Mouse (Mus musculus) erythroblast, embryonic 14.5 days (primary cell): ENCODE data around the gene Prc1. TPM values are rescaled to one million over a fixed set of nuclear protein-coding genes. Genes with fewer than 3 reads are reported as not detected.

Source experiments
- H3K27me3 ChIP-seq: 2 replicates; pipeline ENCODE4 v1.6.1; 2012; ENCODE audit warnings: inconsistent platforms; ENCODE audit not compliant: control insufficient read depth
- H3K36me3 ChIP-seq: 2 replicates; pipeline ENCODE4 v1.6.1; 2012; ENCODE audit warnings: mild to moderate bottlenecking, inconsistent platforms; ENCODE audit not compliant: control insufficient read depth
- H3K4me1 ChIP-seq: 2 replicates; pipeline ENCODE4 v1.6.1; 2012; ENCODE audit warnings: inconsistent platforms; ENCODE audit not compliant: control insufficient read depth
- H3K4me3 ChIP-seq: replicated peaks from 2 replicates; pipeline ENCODE3; 2012; ENCODE audit warnings: moderate library complexity, mild to moderate bottlenecking, inconsistent platforms
- H3K9me3 ChIP-seq: 2 replicates; pipeline ENCODE4 v1.6.1; 2012; ENCODE audit warnings: low read length, inconsistent platforms, mixed read lengths; ENCODE audit not compliant: control insufficient read depth
- GATA1 ChIP-seq: IDR thresholded peaks from 2 replicates; pipeline ENCODE4 v1.6.1; 2012; ENCODE audit warnings: low read length, inconsistent platforms, mixed read lengths
- TAL1 ChIP-seq: IDR thresholded peaks from 3 replicates; pipeline ENCODE4 v1.6.1; 2012; ENCODE audit warnings: low read length, inconsistent platforms, mixed read lengths
- polyA plus RNA-seq: library from polyadenylated mRNA; stranded (reverse); fragments of >175 nt; gene quantifications from 2 replicates; pipeline ENCODE4 v1.2.3, GENCODE M21; 2012

Gene Prc1
- polyA plus RNA-seq, 1 experiment, result 3.0 TPM

GRCm38 (mm10) chr7:80350808-80351207 is 56.6 kb downstream of the Prc1 start:
- TF ChIP-seq TAL1, result no peak
- no peak for TF ChIP-seq GATA1
- Histone ChIP-seq H3K9me3 (no peaks in the 10 kb centered on the region), H3K36me3 (peaks cover 9% of the 10 kb centered on the region; the same call in 1 of the 2 replicates), H3K4me3 (no peak overlapping the region), H3K27me3 (no peaks in the 10 kb centered on the region), H3K4me1 (peaks cover 11% of the 10 kb centered on the region)

GRCm38 (mm10) chr7:80352920-80353319 is 58.7 kb downstream of the Prc1 start:
- no peak for TF ChIP-seq TAL1
- no peak for TF ChIP-seq GATA1

GRCm38 (mm10) chr7:80356351-80356750 is 62.1 kb downstream of the Prc1 start:
- Histone ChIP-seq H3K27me3 (no peaks in the 10 kb centered on the region), H3K4me3 (no peak overlapping the region), H3K9me3 (no peaks in the 10 kb centered on the region), H3K36me3 (peaks cover 14% of the 10 kb centered on the region; the same call in 1 of the 2 replicates), H3K4me1 (peaks cover 3% of the 10 kb centered on the region)
- TF ChIP-seq TAL1 (no peak), GATA1 (no peak)

More at GRCm38 (mm10) chr7:80352920-80353319, 58.7 kb downstream of the Prc1 start:
- H3K9me3 ChIP-seq, result no peaks in the 10 kb centered on the region
- no peak overlapping the region for H3K4me3 ChIP-seq
- H3K36me3 ChIP-seq, result peaks cover 9% of the 10 kb centered on the region; the same call in 1 of the 2 replicates
- no peaks in the 10 kb centered on the region for H3K27me3 ChIP-seq
- peaks cover 11% of the 10 kb centered on the region for H3K4me1 ChIP-seq

GRCm38 (mm10) chr7:80357156-80357555 is 62.9 kb downstream of the Prc1 start:
- no peaks in the 10 kb centered on the region for H3K27me3 ChIP-seq
- TF ChIP-seq TAL1, result no peak
- no peak for TF ChIP-seq GATA1
- no peaks in the 10 kb centered on the region for H3K9me3 ChIP-seq
- no peaks in the 10 kb centered on the region for H3K4me1 ChIP-seq
- peaks cover 12% of the 10 kb centered on the region; the same call in 1 of the 2 replicates for H3K36me3 ChIP-seq
- H3K4me3 ChIP-seq, result no peak overlapping the region

- Histone ChIP-seq H3K4me1 (no peaks in the 10 kb centered on the region), H3K4me3 (no peak overlapping the region), H3K9me3 (no peaks in the 10 kb centered on the region), H3K36me3 (peaks cover 15% of the 10 kb centered on the region; the same call in 1 of the 2 replicates), H3K27me3 (no peaks in the 10 kb centered on the region)
- TF ChIP-seq TAL1, result no peak
- TF ChIP-seq GATA1, result no peak
These were observed 63.8 kb downstream of the Prc1 start for GRCm38 (mm10) chr7:80358039-80358438.

- Histone ChIP-seq H3K4me1 (no peaks in the 10 kb centered on the region), H3K36me3 (peaks cover 17% of the 10 kb centered on the region; the same call in 1 of the 2 replicates), H3K27me3 (no peaks in the 10 kb centered on the region), H3K4me3 (no peak overlapping the region), H3K9me3 (no peaks in the 10 kb centered on the region)
- TF ChIP-seq TAL1, result no peak
- TF ChIP-seq GATA1, result no peak
These were observed 66.2 kb downstream of the Prc1 start for GRCm38 (mm10) chr7:80360435-80360834.

- Histone ChIP-seq H3K36me3 (peaks cover 23% of the 10 kb centered on the region; the same call in 1 of the 2 replicates), H3K27me3 (peaks cover 23% of the 10 kb centered on the region), H3K4me1 (peaks cover 5% of the 10 kb centered on the region), H3K4me3 (no peak overlapping the region), H3K9me3 (no peaks in the 10 kb centered on the region)
- no peak for TF ChIP-seq GATA1
- no peak for TF ChIP-seq TAL1
These were observed 71.5 kb downstream of the Prc1 start for GRCm38 (mm10) chr7:80365759-80366158.

Other genes starting within 250 kb of the Prc1 start
- gene Idh2, start 179.1 kb upstream of the Prc1 start, polyA plus RNA-seq, result 3.8 and 4.1 TPM in 2 replicates
- gene Sema4b, start 107.6 kb upstream of the Prc1 start, polyA plus RNA-seq, result 3.1 and 3.2 TPM in 2 replicates
- 9.1 and 10.7 TPM in 2 replicates for gene Cib1, start 61.6 kb upstream of the Prc1 start, polyA plus RNA-seq
- gene Gdpgp1, start 61.6 kb upstream of the Prc1 start, polyA plus RNA-seq, result 0.06 and 0.17 TPM in 2 replicates
- gene Ttll13, start 48.1 kb upstream of the Prc1 start, polyA plus RNA-seq, result 0.06 and 0.42 TPM in 2 replicates
- 2.9 and 4.1 TPM in 2 replicates for gene Ngrn, start 33.2 kb upstream of the Prc1 start, polyA plus RNA-seq
- gene Vps33b, start 24.8 kb upstream of the Prc1 start, polyA plus RNA-seq, result 0.13 and 0.14 TPM in 2 replicates
- 0.21 and 0.34 TPM in 2 replicates for gene Rccd1, start 30.0 kb downstream of the Prc1 start, polyA plus RNA-seq
- 1.5 and 2.7 TPM in 2 replicates for gene Unc45a, start 46.6 kb downstream of the Prc1 start, polyA plus RNA-seq
- gene Hddc3, start 48.7 kb downstream of the Prc1 start, polyA plus RNA-seq, result 1.4 and 1.8 TPM in 2 replicates
- 0.05 and 0.14 TPM in 2 replicates for gene Man2a2, start 76.9 kb downstream of the Prc1 start, polyA plus RNA-seq
- gene Fes, start 93.5 kb downstream of the Prc1 start, polyA plus RNA-seq, result 0.69 and 0.95 TPM in 2 replicates
- 0.65 and 0.76 TPM in 2 replicates for gene Furin, start 111.0 kb downstream of the Prc1 start, polyA plus RNA-seq
- 24.6 and 27.8 TPM in 2 replicates for gene Blm, start 240.7 kb downstream of the Prc1 start, polyA plus RNA-seq